Mouse (Mus musculus) C2C12 (cell line): ENCODE data around the gene Hcls1.

Experiments
- CEBPB ChIP-seq: IDR thresholded peaks from one replicate; pipeline ENCODE4 v1.6.1; 2011; ENCODE audit warnings: low read depth, mild to moderate bottlenecking, control low read depth, moderate library complexity
- CTCF ChIP-seq: IDR thresholded peaks from one replicate; pipeline ENCODE4 v1.5.1; 2011; ENCODE audit not compliant: control insufficient read depth, insufficient read depth, insufficient read length
- FOSL1 ChIP-seq: IDR thresholded peaks from one replicate; pipeline ENCODE4 v1.8.0; 2011; ENCODE audit warnings: mild to moderate bottlenecking, low read length; ENCODE audit not compliant: poor library complexity, insufficient read depth, severe bottlenecking
- MAX ChIP-seq: IDR thresholded peaks from one replicate; pipeline ENCODE4 v1.6.1; 2011; ENCODE audit warnings: mild to moderate bottlenecking, control low read depth
- MYOD1 ChIP-seq: IDR thresholded peaks from one replicate; pipeline ENCODE4 v1.6.1; 2011; ENCODE audit warnings: low read depth; ENCODE audit not compliant: control insufficient read depth, insufficient read length
- MYOG ChIP-seq: IDR thresholded peaks from one replicate; pipeline ENCODE4 v1.6.1; 2011; ENCODE audit not compliant: control insufficient read depth, insufficient read length; ENCODE audit errors: extremely low read depth
- USF1 ChIP-seq: IDR thresholded peaks from one replicate; pipeline ENCODE4 v1.6.1; 2011; ENCODE audit warnings: low read depth, mild to moderate bottlenecking, control low read depth, moderate library complexity

DNA sequence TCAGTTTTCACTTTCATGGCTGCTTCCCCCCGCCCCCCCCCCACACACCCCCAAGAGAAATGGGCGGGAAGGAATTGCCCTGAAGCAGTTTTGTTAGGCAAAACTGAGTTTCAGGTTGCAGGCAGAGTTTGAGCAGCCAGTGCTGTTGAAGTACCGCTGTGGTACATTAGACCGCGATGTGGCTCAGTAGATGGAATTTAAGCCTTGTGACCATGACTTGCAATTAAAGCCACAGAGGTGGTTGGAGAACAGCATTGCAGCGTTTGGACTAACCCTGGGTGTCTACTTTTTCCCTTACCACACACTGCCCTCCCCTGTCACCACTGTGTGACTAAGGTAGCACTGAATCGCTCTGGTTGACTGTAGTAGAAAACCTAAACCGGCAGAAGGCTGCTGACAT lies 54.7 kb downstream of the Hcls1 start:
- TF ChIP-seq CTCF (no peak), MAX (no peak), USF1 (no peak), MYOD1 (no peak), FOSL1 (no peak), CEBPB (no peak), MYOG (no peak)
